Mouse (Mus musculus): ENCODE measurements around the gene Galnt3.

Gene Galnt3

DNA sequence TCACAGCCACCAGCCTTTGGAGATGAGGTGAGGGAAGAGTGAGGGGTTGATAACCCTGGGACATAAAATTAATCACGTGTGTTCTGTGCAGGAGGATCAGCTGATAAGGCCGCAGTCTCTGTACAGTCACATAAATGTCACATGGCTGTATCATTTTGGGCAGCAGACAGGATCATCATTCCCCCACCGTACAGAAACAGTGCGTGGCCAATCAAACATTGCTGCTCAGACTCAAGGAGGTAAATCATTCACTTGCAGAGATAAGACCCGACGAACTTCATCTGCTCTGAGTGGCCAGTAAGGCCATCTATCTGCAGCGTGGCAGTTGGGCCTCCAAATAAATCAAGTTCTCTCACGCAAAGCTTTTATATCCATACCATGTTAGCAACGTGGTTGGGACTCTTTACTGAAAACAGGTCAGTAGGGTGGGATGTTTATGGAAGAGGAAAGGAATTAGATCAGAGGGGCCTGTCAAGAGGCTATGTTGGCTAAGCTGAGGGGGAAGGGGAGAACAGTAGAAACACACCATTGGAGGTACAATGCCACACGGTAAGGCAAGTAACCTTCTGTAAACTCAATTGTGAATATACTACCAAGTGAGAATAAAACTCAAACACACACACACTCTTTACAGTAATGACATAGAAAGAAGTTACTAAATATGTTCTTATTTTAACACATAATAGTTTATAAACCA is 20.9 kb downstream of the Galnt3 start:
- no peak for DNase-seq

DNA sequence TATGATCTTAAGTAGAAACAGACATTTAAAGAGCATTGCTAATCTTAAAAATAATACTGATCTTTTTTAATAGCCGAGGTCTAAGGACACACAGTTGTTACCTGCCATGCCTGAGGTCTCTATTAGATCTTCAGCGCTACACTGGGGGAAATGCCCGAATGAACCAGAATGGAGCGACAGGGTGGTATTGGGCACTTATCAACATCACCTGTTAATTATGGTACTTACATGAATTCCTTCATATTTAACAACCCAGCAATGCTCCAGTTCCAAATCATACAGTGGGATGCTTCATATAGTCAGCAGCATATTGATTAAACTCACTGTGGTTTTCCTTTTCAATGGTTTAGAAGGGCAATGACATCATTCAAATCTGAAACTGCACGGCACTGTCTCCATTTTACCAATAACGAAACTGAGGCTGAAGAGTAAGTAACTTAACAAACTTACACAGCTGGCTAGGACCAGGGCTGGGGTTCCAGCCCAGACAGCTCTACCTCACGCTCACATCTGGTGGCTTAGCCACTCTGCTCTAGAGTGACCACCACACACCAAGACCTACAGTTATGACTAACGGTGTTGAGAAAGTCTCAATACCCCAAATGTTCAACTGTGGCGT is 23.0 kb downstream of the Galnt3 start:
- no peak for DNase-seq

DNA sequence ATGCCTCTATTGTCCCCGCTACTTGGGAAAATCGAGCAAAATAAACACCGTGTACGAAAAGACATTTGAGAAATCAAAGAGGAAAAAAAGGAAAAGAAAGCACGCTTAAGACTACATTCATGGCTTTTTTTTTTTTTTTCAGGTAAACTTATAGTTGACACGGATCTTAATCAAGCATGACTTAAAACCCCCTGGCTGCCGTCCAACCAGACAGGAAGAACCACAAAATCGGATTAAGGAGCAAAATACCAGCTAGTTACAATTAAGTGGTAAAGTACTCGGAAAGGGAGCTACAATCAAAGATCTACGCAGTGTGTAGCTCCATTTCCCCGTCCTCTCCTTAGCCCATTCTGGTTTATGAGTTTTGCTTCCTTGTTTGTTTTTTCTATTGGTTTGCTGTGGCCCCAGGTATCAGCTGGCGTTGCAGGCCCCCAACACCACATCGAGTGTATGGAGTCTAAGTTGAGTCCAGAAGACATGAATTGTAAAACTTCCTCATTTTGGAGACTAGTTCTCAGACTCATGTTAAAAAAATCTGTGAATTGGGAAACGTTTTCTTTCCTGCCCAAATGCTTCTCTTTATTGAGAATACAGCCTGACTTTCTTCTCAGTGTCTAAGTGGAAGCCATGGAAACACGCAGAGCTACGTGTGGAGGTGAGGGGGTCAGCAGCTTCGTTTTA is 24.0 kb downstream of the Galnt3 start:
- DNase-seq: no peak

DNA sequence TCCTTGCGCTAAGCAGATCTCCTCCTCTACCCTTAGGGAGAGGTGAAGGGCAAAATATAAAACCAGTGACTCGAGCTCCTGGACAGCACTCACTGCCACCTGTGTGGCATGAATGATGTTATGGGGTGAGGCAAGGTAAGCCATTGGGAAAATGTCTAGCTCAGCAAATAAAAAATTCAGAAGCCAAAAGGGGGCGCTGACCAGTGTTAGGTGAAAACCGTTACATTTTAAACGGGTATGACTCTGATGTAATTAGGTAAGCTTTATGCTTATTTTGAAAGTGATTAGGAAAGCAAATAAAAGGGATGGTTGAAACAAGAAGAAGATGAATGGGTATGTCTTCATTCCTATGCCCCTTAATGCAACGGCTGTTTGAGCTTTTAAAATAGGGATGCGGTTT is 24.6 kb downstream of the Galnt3 start:
- DNase-seq: no peak

DNA sequence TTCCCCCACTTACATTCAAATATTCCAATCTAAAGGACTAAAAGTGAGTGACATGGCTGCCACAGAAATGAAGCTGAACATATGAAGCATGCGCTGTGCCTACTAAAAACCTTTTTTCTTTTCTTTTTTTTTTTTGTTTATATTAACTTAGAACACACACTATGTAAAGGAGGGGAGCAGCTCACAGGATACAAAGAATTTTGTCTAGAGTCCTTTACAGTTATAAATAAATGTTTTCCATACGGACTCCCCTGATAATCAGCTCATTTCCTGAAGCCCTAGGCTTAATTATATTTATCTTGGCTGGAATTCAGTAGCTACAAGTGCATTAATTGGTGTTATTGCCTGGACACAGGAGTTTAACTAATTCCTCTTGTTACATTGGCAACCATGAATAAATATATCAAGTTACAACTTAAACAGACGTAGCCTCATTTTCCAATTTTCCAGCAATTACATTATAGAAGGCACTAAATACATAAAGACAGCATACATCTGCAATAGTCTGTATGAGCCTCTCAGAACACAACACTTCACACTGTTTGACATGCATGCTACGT is 30.1 kb downstream of the Galnt3 start:
- DNase-seq: no peak

DNA sequence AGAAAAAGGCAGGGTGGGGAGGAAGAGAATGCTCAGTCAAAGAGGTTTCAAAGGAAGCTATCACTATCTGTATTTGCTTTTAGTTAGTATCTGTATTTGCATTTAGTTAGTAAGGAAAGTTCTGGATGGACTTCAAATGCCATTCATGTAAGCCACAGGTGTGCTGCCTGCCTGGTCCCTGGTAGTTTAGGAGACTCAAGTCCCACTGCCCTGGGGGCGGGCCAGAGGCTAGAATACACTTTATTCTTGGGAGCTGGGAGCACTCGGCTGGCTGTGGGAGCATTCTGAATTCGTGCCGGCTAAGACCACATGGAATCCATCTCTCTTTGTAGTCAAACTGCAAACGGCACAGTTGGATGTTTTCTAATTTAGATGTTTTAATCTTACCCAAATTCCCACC is 33.5 kb downstream of the Galnt3 start:
- no peak for DNase-seq

DNA sequence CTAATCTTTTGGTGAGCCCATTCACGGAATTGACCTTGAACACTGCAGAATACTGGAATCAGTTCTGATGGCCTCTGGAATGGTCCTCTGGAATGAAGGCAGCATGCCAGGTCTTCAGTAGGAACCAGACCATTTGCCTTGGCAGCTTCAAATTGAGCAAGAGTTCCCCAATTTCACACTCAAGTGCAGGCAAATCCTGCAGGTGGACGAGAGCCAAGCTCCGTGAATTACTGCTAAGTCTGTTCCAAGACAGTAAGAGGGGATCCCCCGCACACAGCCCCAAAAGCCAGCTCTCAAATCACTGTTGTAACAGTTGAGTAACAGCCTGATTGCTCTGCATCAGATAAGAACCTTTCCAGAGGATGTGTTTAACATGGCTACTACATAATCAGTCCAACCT is 42.9 kb downstream of the Galnt3 start:
- DNase-seq: peak; percentile 13

DNA sequence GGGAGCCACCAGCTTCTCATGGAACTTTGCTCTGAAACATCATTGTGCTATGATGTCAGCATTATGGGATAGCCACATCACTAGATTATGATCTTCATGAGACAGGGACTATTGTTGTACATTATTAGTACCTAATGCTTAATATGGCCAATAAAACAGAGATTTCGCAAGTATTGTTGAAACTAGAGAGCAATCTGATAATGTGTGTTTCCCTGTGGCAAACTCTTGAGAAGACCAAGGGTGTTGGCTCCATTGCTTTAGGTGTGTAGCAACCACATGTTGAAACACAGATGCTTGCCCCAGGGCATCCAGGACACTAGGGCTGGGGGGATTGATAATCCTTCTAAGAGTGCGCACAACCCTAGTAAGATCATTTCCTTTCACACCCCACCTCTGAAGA is 44.1 kb downstream of the Galnt3 start:
- DNase-seq: no peak

DNA sequence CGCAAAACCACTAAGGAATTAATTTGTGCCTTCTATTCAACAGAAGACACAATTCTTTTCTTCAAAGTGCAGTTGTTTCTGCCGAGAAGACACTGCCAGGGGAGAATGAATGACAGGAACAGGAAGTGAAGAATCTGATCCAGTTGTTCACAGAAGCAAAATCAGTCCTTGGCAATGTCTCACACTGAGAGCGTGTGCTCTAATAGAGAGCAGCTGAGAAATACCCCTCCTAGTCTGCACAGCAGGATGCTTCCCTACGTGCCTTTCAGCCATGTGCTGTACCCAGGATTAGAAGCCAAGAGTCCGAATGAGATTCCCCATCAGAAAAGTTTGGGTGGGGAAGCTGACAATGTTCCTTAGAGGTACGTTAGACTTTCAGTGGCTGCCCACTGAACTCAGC is 55.3 kb downstream of the Galnt3 start:
- DNase-seq: no peak

DNA sequence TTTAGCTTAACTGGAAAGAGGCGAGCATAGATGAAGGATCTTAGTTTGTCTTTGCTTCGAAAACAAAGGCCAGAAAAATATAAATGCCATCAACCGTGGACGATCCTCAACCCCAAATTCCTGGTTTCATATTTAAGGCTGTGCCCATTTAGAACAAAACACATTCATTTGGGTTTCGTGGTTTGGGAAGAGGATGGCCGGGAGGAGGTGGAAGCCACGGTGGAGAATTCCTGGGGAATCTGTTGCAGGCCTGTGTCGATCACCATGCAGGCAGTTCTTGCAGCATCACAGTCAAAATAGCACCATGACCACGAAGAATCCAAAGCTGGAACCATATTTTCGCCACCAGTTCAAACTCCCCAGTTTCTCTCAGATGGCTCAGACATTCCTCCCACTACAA is 61.5 kb downstream of the Galnt3 start:
- DNase-seq: no peak

DNA sequence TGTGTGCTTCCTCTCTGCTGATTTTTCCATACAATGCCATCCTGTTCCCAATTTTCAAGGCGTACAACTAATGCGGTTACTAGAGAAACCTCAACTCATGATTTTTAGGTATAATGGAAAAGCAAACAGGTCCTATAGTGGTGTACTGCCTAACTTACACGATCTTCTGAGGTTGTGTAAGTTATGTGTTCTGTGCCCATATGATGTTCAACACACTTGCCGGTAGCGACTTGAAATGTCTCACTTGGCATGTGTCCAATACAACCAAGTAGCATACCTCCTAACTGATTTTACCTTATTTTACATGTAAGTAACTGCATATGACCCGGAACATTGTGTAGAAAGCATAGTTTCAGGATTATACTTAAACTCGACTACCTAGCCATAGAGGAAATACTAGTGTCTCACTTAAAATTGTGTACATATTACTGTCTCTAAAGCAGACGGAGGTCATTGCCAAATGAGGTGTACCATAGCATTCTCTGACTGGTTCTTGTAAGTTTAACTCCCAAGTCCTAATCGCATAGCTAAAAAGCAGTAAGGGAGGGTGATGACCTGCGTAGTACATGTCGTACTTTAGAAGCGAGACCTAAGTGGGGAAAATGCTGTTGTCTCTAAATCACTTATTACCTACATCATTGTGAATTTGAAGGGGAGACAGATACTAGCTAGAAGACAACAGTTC is 80.2 kb downstream of the Galnt3 start:
- no peak for DNase-seq

DNA sequence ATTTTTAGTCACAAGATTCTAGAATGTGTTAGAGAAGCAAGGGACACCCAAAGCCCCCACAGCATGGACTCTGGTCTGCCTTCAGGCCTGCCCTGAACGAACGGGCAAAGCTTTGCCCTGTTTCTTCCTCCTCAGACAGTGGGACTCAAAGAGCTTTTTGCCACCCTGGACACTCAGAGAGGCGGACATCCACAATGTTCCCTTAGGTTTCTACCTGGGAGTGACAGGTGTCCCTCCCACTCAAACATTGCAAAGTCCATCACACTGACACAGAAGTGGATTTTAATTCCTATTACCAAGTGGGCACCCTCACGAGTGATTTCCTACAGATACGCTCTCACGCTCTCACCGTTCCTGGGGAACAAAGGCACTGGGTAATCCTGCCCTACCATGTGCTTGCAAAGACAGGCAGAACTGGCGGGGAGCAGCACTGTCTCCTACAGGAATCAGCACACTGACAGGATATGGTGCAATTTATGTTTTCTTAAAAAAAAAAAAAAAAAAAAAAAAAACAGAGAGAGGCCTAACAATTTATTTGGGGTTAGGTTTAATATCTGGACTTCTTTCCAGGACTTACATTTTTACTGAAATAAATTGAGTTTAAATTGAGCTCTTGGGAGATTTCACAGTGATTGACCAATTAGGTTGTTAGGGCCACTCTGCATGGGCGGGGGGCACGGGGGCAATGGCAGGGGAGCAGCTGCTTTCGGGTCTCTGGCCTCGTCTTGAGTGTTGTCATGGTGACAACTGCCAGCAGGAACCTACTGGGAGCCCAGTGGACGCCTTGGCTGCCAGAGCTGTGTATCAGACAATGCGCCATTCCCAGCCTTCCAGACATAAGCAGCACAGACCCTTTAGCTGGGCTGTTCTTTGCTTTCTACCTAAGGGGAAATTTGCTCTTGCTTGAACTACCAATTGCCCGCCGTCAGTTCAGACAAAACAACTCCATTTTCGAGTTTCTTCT is 81.1 kb downstream of the Galnt3 start:
- DNase-seq: no peak

DNA sequence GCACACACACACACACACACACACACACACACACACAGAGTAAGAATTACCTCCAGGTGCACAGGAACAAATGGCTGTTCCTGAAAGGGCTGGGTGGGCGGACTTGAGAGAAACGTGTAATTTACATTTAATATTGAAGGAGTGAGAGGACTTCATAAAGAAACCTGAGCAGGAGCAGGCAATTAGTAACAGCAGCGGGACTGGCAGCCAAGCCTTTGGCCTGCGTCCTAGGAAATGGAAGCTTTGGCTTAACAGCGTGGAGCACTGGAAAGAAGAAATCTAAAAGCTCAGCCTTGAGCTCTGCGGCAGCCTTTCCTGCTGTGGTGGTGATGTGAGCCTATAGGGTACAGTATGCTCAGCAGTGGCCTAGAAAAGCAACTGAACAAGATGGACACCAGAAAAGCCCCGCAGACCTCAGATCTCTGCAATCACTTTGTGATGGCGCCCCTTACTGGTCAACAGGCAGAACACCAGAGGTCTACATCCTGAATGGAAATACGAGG is 82.8 kb downstream of the Galnt3 start:
- DNase-seq: peak; percentile 44

DNA sequence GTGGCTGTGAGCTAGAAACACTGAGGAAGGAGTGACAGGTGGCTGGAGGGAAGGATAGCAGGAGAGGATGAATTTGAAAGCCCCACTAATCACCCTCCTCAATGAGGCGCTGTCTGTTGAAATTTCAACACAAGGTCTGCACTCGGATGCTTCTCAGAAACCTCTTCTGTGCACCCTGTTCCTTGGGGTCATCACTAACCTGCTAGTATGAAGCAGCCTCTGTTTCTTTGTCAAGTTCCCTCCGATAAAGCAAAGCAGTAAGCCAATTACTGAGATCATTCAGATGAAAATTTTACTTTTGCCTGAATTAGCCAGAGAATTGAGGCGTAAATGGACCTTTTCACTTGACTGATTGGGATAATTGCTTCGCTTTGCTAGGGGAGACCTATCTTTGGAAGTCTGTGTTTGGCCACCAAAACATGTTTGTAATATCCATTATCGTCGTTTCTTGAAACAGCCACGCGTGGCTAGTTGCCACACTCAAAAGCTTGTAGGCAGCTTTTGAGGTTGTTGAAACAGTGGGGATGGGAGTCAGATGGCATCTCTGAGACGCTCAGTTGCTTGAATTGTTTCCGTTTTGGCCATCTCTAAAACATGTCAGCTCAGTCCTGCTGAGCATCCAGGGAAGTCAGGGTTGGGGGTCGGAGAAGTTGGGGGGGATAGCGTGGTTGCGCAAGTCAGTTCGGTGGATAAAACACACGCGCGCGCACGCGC is 83.4 kb downstream of the Galnt3 start:
- DNase-seq: no peak

DNA sequence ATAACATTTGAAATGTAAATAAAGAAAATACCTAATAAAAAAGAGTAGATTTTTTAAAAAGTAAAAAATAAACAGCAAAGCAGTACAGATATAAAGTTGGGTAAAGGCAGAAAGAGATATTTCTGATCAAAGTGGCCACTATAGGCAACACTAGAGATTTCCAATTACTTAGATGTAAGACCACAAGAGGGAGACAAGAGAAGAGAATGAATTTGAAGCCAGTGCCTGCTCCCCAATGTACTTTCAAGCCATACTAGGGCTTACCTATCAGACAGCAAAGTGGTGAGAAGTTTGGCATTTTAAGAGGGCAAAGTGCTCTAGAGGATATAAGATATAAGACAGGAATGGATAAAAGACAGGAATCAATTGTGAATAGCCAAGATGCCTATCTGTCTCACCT is 84.2 kb downstream of the Galnt3 start:
- DNase-seq: no peak

DNA sequence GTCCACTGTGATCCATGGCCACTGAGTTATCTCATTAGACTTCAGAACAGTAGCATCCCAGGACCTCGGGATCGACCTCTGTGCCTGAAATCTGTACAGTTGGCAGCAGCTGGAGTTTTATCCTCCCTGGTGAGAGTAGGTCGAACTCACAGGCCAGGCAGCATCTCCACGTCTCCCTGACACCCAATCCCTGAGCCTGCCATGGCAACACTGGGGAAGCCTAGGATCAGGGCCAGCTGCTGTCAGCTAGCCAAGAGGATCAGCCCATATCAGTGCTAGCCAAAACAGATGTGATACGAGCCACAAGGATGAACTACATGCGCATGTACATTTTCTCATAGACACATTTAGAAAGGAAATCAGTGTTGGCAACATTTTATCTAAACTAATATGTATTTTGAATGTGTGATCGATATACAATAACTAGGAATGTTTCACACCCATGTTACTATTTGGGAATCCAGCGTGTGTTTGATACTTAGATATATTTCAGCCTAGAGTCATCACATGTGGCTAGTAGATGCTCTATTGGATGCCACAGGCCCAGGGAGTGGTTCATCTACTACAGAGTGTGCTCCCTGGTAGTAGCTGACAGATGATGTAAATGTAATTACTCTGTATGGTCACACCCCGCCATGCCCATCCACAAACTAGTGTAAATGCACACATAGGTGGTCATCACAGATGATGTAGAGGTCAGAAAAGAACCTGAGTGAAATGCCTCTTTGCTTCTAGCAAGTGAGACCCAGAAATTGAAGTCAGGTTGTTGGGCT is 89.7 kb downstream of the Galnt3 start:
- peak; percentile 67 for DNase-seq
